Mouse (Mus musculus) embryonic stem cell, embryonic (primary cell): ENCODE measurements around the gene Cactin.

Experiments
- CTCF ChIA-PET, 4 experiments: fragments of 300-600 bp in 2 of 4; fragments of 350-600 bp in 2 of 4; sonication (Branson Sonifier 250); formaldehyde crosslinking; loops; one replicate each; lab custom pipeline; 2022; ENCODE audit warnings: inconsistent platforms in 2 of 4; lab: Charles Lee
- POLR2A ChIA-PET, 4 experiments: fragments of 300-600 bp in 2 of 4; fragments of 350-600 bp in 2 of 4; sonication (Branson Sonifier 250); formaldehyde crosslinking; loops; one replicate each; lab custom pipeline; 2022; ENCODE audit warnings: antibody characterized with exemption in 4 of 4, inconsistent platforms in 1 of 4; lab: Charles Lee

The Cactin gene

GRCm38 (mm10) chr10:81318589-81319329, 2.1 kb upstream of the Cactin start:
- ChIA-PET POLR2A (interaction anchor here in 2 of 4 experiments (1.0 to 9.8 kb wide), 14 partner anchors 13 to 125 kb away, joined by 3 to 89 read pairs (median 19); partner anchors contain the start of genes Pip5k1c (in 2 of the 2), Tjp3 (in 2 of the 2), Apba3 (in 1 of the 2) and Mrpl54 (in 1 of the 2)), CTCF (interaction anchor here in 2 of 4 experiments (1.0 to 4.5 kb wide), 6 partner anchors 13 to 29 kb away, joined by 3 to 85 read pairs (median 24); partner anchors contain the start of genes Pip5k1c (in 2 of the 2) and Tjp3 (in 1 of the 2))

- CTCF ChIA-PET = interaction anchor here in 2 of 4 experiments (1.0 to 2.9 kb wide), 6 partner anchors 22 to 78 kb away, joined by 3 to 57 read pairs (median 18); partner anchors contain the start of genes Pip5k1c (in 2 of the 2) and Tjp3 (in 1 of the 2)
- POLR2A ChIA-PET = interaction anchor here in 3 of 4 experiments (1.0 to 3.3 kb wide), 22 partner anchors 9 to 126 kb away, joined by 3 to 89 read pairs (median 14); partner anchors contain the start of genes Pip5k1c (in 3 of the 3), Tjp3 (in 2 of the 3), Apba3 (in 1 of the 3) and Gipc3 (in 1 of the 3)
Observed at GRCm38 (mm10) chr10:81319330-81319699, 1.6 kb upstream of the Cactin start.

- POLR2A ChIA-PET = interaction anchor here (0.5 to 3.3 kb wide), 133 partner anchors 10 to 1267 kb away, joined by 3 to 89 read pairs (median 5); partner anchors contain the start of genes Pip5k1c (in 4 of the 4), Fzr1 (in 3 of the 4), 4930404N11Rik (in 2 of the 4) and Dohh (in 2 of the 4)
- CTCF ChIA-PET = interaction anchor here (0.7 to 2.9 kb wide), 43 partner anchors 10 to 302 kb away, joined by 3 to 57 read pairs (median 4); partner anchors contain the start of genes Pip5k1c (in 3 of the 4), Hmg20b (in 2 of the 4), Tjp3 (in 2 of the 4) and Celf5 (in 1 of the 4)
Observed at GRCm38 (mm10) chr10:81319741-81320549, 958 bp upstream of the Cactin start.

- ChIA-PET POLR2A (interaction anchor here (0.5 to 3.3 kb wide), 65 partner anchors 8 to 391 kb away, joined by 3 to 89 read pairs (median 8); partner anchors contain the start of genes Pip5k1c (in 4 of the 4), Dohh (in 2 of the 4), Gm48551 (in 2 of the 4) and Tjp3 (in 2 of the 4)), CTCF (interaction anchor here in 3 of 4 experiments (0.7 to 2.9 kb wide), 13 partner anchors 16 to 375 kb away, joined by 3 to 57 read pairs (median 6); partner anchors contain the start of genes Gipc3 (in 1 of the 3), Hmg20b (in 1 of the 3), Pip5k1c (in 1 of the 3) and Tjp3 (in 1 of the 3))
Observed at GRCm38 (mm10) chr10:81321436-81321835, 533 bp downstream of the Cactin start.

- CTCF ChIA-PET = interaction anchor here (0.5 to 2.0 kb wide), 9 partner anchors 8 to 30 kb away, joined by 3 to 8 read pairs (median 5); partner anchors contain the start of gene Pip5k1c (in 1 of the 4)
Observed at GRCm38 (mm10) chr10:81322444-81322843, 1.5 kb downstream of the Cactin start.

GRCm38 (mm10) chr10:81323141-81323775, 2.4 kb downstream of the Cactin start:
- ChIA-PET POLR2A (interaction anchor here (0.5 to 2.7 kb wide), 30 partner anchors 9 to 1100 kb away, joined by 3 to 14 read pairs (median 3); partner anchors contain the start of genes Tjp3 (in 2 of the 4), Gipc3 (in 1 of the 4), Hmg20b (in 1 of the 4) and Pip5k1c (in 1 of the 4)), CTCF (interaction anchor here (0.5 to 2.0 kb wide), 9 partner anchors 16 to 362 kb away, joined by 3 to 9 read pairs (median 5); partner anchors contain the start of gene Pip5k1c (in 1 of the 4))

More at GRCm38 (mm10) chr10:81322444-81322843, 1.5 kb downstream of the Cactin start:
- POLR2A ChIA-PET = interaction anchor here (0.5 to 2.7 kb wide), 22 partner anchors 10 to 1099 kb away, joined by 3 to 11 read pairs (median 3); partner anchors contain the start of genes Gipc3 (in 1 of the 4) and Pip5k1c (in 1 of the 4)

- CTCF ChIA-PET = interaction anchor here in 3 of 4 experiments (1.3 to 2.0 kb wide), 4 partner anchors 15 to 35 kb away, joined by 5 to 8 read pairs (median 6); partner anchors contain the start of gene Pip5k1c (in 1 of the 3)
Observed at GRCm38 (mm10) chr10:81323791-81324530, 3.1 kb downstream of the Cactin start.

GRCm38 (mm10) chr10:81325176-81325575, 4.3 kb downstream of the Cactin start:
- CTCF ChIA-PET = no interaction called here

More at GRCm38 (mm10) chr10:81323791-81324530, 3.1 kb downstream of the Cactin start:
- POLR2A ChIA-PET = interaction anchor here in 2 of 4 experiments (0.8 to 2.7 kb wide), 9 partner anchors 10 to 84 kb away, joined by 3 to 11 read pairs (median 4); partner anchors contain the start of gene Hmg20b (in 1 of the 2)

GRCm38 (mm10) chr10:81325781-81326180, 4.9 kb downstream of the Cactin start:
- CTCF ChIA-PET = interaction anchor here in 2 of 4 experiments (0.7 to 1.6 kb wide), 4 partner anchors 15 to 156 kb away, joined by 3 to 7 read pairs (median 4); no protein-coding TSS in a partner anchor

More at GRCm38 (mm10) chr10:81325176-81325575, 4.3 kb downstream of the Cactin start:
- POLR2A ChIA-PET = interaction anchor here in 2 of 4 experiments (0.7 to 1.7 kb wide), 4 partner anchors 8 to 16 kb away, joined by 3 to 6 read pairs (median 3); no protein-coding TSS in a partner anchor

GRCm38 (mm10) chr10:81326858-81327257, 6.0 kb downstream of the Cactin start:
- CTCF ChIA-PET = interaction anchor here in 3 of 4 experiments (0.5 to 1.6 kb wide), 6 partner anchors 14 to 760 kb away, joined by 3 to 7 read pairs (median 4); no protein-coding TSS in a partner anchor
- POLR2A ChIA-PET = interaction anchor here in 3 of 4 experiments (0.7 to 2.8 kb wide), 10 partner anchors 9 to 138 kb away, joined by 3 to 11 read pairs (median 4); partner anchors contain the start of genes Hmg20b (in 1 of the 3) and Pip5k1c (in 1 of the 3)

More at GRCm38 (mm10) chr10:81325781-81326180, 4.9 kb downstream of the Cactin start:
- POLR2A ChIA-PET = interaction anchor here in 2 of 4 experiments (0.7 to 2.8 kb wide), 6 partner anchors 9 to 33 kb away, joined by 3 to 11 read pairs (median 6); partner anchors contain the start of gene Pip5k1c (in 1 of the 2)

- CTCF ChIA-PET = interaction anchor here in 1 of 4 experiments (1.0 to 3.5 kb wide), 3 partner anchors 10 to 35 kb away, joined by 3 to 23 read pairs (median 18); partner anchors contain the start of genes Gipc3 and Pip5k1c
- POLR2A ChIA-PET = interaction anchor here in 2 of 4 experiments (0.6 to 2.8 kb wide), 7 partner anchors 10 to 78 kb away, joined by 3 to 11 read pairs (median 4); partner anchors contain the start of gene 4930404N11Rik (in 1 of the 2)
Observed at GRCm38 (mm10) chr10:81327959-81328358, 7.1 kb downstream of the Cactin start.

- POLR2A ChIA-PET = interaction anchor here in 3 of 4 experiments (0.6 to 2.8 kb wide), 11 partner anchors 8 to 78 kb away, joined by 3 to 27 read pairs (median 6); partner anchors contain the start of genes Cactin (in 3 of the 3), 4930404N11Rik (in 1 of the 3), Pip5k1c (in 1 of the 3) and Tjp3 (in 1 of the 3)
- CTCF ChIA-PET = interaction anchor here in 1 of 4 experiments (0.9 to 3.5 kb wide), 4 partner anchors 11 to 36 kb away, joined by 3 to 23 read pairs (median 10); partner anchors contain the start of genes Gipc3 and Pip5k1c
Observed at GRCm38 (mm10) chr10:81328386-81328785, 7.5 kb downstream of the Cactin start, which contains the start of gene Tbxa2r. Gene Tbxa2r (plus strand): TSS chr10:81328731.

- ChIA-PET POLR2A (interaction anchor here in 3 of 4 experiments (0.6 to 2.2 kb wide), 15 partner anchors 9 to 653 kb away, joined by 3 to 27 read pairs (median 4); partner anchors contain the start of genes Cactin (in 3 of the 3), Pip5k1c (in 1 of the 3) and Tjp3 (in 1 of the 3)), CTCF (interaction anchor here (0.6 to 3.5 kb wide), 12 partner anchors 9 to 222 kb away, joined by 3 to 23 read pairs (median 4); partner anchors contain the start of genes Cactin (in 1 of the 4), Gipc3 (in 1 of the 4) and Pip5k1c (in 1 of the 4))
Observed at GRCm38 (mm10) chr10:81329194-81329975, 8.5 kb downstream of the Cactin start.
